ENCODE assay signal across 31 mouse cellular contexts in the genomic region with DNA sequence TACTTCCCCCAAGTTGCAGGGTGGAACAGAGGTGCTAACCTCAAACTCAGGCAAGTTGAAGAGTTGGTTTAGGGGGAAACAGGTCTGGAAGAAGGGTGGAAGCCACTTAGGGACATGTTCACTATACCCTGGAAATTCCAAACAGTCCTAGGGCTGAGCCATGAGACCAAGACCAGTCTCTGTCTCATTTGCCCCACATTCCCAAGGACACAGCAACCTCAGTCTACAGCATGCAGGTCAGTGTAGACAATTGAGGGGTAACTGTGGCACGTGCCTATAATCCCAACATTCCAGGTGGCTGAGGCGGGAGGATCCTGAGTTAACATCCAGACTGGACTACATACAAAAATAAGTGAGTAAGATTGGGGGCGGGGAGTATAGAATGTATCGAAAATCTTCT. TPM values are rescaled to one million over a fixed set of nuclear protein-coding genes. Genes with fewer than 3 reads are reported as not detected.
"Had no signal": no experiment of that assay in that cellular context is flagged by ENCODE, and none has a peak within 500 bp of the region (broad histone marks: within the 10 kb centered on the region; RNA-seq: fewer than 3 reads in every experiment).

No protein-coding gene starts in this region.

- H3K4me2 ChIP-seq: intestine, embryonic 15.5 days; kidney, embryonic 15.5 days; limb, embryonic 15.5 days had no signal

- H3K27ac ChIP-seq: intestine, embryonic 15.5 days; kidney, embryonic 15.5 days; limb, embryonic 12.5 days; limb, embryonic 15.5 days; liver, embryonic 15.5 days; stomach, postnatal 0 days had no signal

- ATAC-seq: intestine, embryonic 15.5 days had no signal

- H3K4me3 ChIP-seq: intestine, embryonic 15.5 days; kidney, embryonic 15.5 days; limb, embryonic 12.5 days; limb, embryonic 15.5 days; liver, embryonic 15.5 days had no signal

- H3K9ac ChIP-seq: intestine, embryonic 15.5 days; kidney, embryonic 15.5 days; limb, embryonic 12.5 days; limb, embryonic 15.5 days; liver, embryonic 15.5 days had no signal

- H3K27me3 ChIP-seq: intestine, embryonic 15.5 days; kidney, embryonic 15.5 days; limb, embryonic 12.5 days; limb, embryonic 15.5 days; liver, embryonic 15.5 days had no signal

- DNase-seq: kidney, adult 11 months; kidney, adult 8-10 months; kidney, postnatal 10 days; kidney, postnatal 36 days; left cerebral cortex, postnatal 4 days; lung, adult 2 months; lung, postnatal 14 days; lung, postnatal 4 days; right cerebral cortex, adult 18-20 months; right cerebral cortex, postnatal 14 days; right cerebral cortex, postnatal 4 days; thymus, adult 18-20 months; thymus, postnatal 36 days had no signal

- H3K9me3 ChIP-seq: intestine, embryonic 15.5 days; kidney, embryonic 15.5 days; limb, embryonic 12.5 days; limb, embryonic 15.5 days; liver, embryonic 15.5 days had no signal

RNA-seq across cellular contexts. Expression of a gene that starts 2.8 kb away (rescaled TPM):
- total RNA-seq: megakaryocyte-erythroid progenitor cell, adult 5-6 weeks had no signal

RNA-seq across cellular contexts. Expression of a gene that starts 7.9 kb away (rescaled TPM):
- total RNA-seq: layer of hippocampus, adult 8-10 months; layer of hippocampus, postnatal 14 days; left cerebral cortex, postnatal 14 days; left cerebral cortex, postnatal 4 days; megakaryocyte-erythroid progenitor cell, adult 5-6 weeks; midbrain, postnatal 0 days had no signal
- polyA plus RNA-seq: intestine, embryonic 15.5 days; limb, embryonic 12.5 days; lung, adult 2 months; lung, embryonic 16.5 days; midbrain, postnatal 0 days; neural tube, embryonic 11.5 days; neural tube, embryonic 14.5 days; stomach, embryonic 14.5 days; stomach, postnatal 0 days; urinary bladder, adult 2 months had no signal

RNA-seq across cellular contexts. Expression of a gene that starts 12.0 kb away (rescaled TPM):
- total RNA-seq: layer of hippocampus, adult 8-10 months; layer of hippocampus, postnatal 14 days; left cerebral cortex, adult 8-10 months; left cerebral cortex, postnatal 14 days; left cerebral cortex, postnatal 4 days; megakaryocyte progenitor cell, adult 5-6 weeks; megakaryocyte-erythroid progenitor cell, adult 5-6 weeks; midbrain, postnatal 0 days had no signal
- polyA plus RNA-seq: intestine, embryonic 15.5 days; kidney, embryonic 15.5 days; limb, embryonic 12.5 days; limb, embryonic 15.5 days; liver, embryonic 15.5 days; lung, adult 2 months; lung, embryonic 16.5 days; midbrain, postnatal 0 days; neural tube, embryonic 11.5 days; neural tube, embryonic 14.5 days; stomach, embryonic 14.5 days; stomach, postnatal 0 days had no signal

RNA-seq across cellular contexts. Expression of a gene that starts 13.3 kb away (rescaled TPM):
- total RNA-seq: layer of hippocampus, adult 8-10 months; layer of hippocampus, postnatal 14 days; left cerebral cortex, adult 8-10 months; left cerebral cortex, postnatal 14 days; left cerebral cortex, postnatal 4 days; megakaryocyte progenitor cell, adult 5-6 weeks; megakaryocyte-erythroid progenitor cell, adult 5-6 weeks; midbrain, postnatal 0 days had no signal
- polyA plus RNA-seq: intestine, embryonic 15.5 days; kidney, embryonic 15.5 days; limb, embryonic 15.5 days; liver, embryonic 15.5 days; lung, adult 2 months; lung, embryonic 16.5 days; midbrain, postnatal 0 days; neural tube, embryonic 11.5 days; neural tube, embryonic 14.5 days; stomach, embryonic 14.5 days; stomach, postnatal 0 days; urinary bladder, adult 2 months had no signal
